Mouse (Mus musculus) ES-E14 (cell line): Measurements from ENCODE around the gene Sipa1l2.

ENCODE experiments used
- CHD2 ChIP-seq: IDR thresholded peaks from 2 replicates; pipeline ENCODE4 v1.6.1; 2014; ENCODE audit warnings: mild to moderate bottlenecking, low read depth, low read length, inconsistent platforms
- HCFC1 ChIP-seq: IDR thresholded peaks from 2 replicates; pipeline ENCODE4 v1.6.1; 2012; ENCODE audit warnings: low read length, inconsistent platforms, borderline replicate concordance; ENCODE audit not compliant: insufficient read depth
- MAFK ChIP-seq: IDR thresholded peaks from 2 replicates; pipeline ENCODE4 v1.6.1; 2014; ENCODE audit warnings: mild to moderate bottlenecking, low read depth, low read length, inconsistent platforms; ENCODE audit not compliant: insufficient read depth

DNA sequence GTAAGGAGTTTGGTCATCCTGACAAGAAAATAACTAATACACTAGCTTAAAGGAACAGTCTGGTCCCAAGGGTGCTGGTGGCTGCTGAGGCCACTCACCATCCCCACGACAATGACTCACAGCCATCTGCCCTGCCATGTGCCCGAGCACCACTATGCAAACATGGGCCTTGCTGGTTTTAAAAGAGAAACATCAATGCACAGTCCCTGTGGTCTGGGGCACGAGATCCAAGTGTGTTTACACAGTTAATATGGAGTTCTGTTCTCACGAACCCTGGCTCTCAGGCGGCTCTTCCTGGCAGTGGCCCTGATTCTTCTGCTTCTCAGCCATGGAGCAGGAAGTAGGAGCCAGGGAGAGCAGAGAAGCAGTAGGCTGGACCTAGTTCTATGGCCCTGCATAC lies 159.0 kb downstream of the Sipa1l2 start:
- TF ChIP-seq CHD2 (no peak), MAFK (no peak), HCFC1 (no peak)
